Mouse (Mus musculus): ENCODE measurements at regions not wholly inside any gene's neighbourhood (a gene's known extent, or its start where the extent isn't known, plus 50 kb on each side); places are given as distances from the start of the nearest gene placed in this dataset.

DNA sequence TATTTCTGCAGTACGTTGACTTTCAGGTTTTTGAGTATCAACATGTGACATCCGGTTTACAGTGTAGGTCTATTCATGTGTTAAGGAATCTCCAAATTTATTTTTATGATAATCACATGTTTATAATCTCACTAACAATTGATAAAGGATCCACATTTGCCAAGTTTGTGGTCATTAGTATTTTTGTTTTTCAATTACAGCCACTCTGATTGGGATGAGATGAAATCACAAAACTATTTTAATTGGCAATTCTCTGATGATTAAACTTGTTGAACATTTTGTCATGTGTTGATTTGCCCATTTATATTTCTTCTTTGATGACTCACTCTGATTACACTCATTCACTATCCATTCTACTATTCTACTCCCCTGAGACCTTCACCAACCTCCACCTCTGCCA is 228.0 kb upstream of the Fam83b start:
- no peak for TF ChIP-seq CTCF (IDR thresholded peaks at IDR 0.05; ENCODE audit: borderline replicate concordance, extremely low read depth, insufficient read depth, insufficient read length)
- no peak for TF ChIP-seq POLR2A (IDR thresholded peaks at IDR 0.05; ENCODE audit: borderline replicate concordance, extremely low read depth, insufficient read depth, insufficient read length, poor library complexity, severe bottlenecking)

Data from brain, embryonic 14.5 days (tissue).